Mouse (Mus musculus) embryonic facial prominence, embryonic 13.5 days (tissue): ENCODE results near the gene Rab3gap1. TPM values are rescaled to one million over a fixed set of nuclear protein-coding genes. Genes with fewer than 3 reads are reported as not detected.
"Not testable (repeated sequence)": the region's sequence is repeated elsewhere in the genome, so short reads cannot be mapped to it uniquely, and the experiment has no call there.

Source experiments
- ATAC-seq: fragments of 200-750 bp; cut with Nextera tagmentation; 2 replicates; pipeline ENCODE4 v1.8.0; 2017; ENCODE audit warnings: low read depth; ENCODE audit not compliant: insufficient number of reproducible peaks, insufficient read depth, low FRiP score, low TSS enrichment
- H3K27ac ChIP-seq: fragments of 300-500 bp; sonication (generic); 2 replicates; pipeline ENCODE4 v1.5.1; 2015; ENCODE audit warnings: moderate library complexity, mild to moderate bottlenecking, inconsistent platforms
- H3K27me3 ChIP-seq: fragments of 300-500 bp; sonication (generic); 2 replicates; pipeline ENCODE4 v1.6.1; 2015; ENCODE audit warnings: mild to moderate bottlenecking, inconsistent platforms
- H3K36me3 ChIP-seq: fragments of 300-500 bp; sonication (generic); 2 replicates; pipeline ENCODE4 v1.6.1; 2015; ENCODE audit warnings: mild to moderate bottlenecking, inconsistent platforms
- H3K4me1 ChIP-seq: fragments of 300-500 bp; sonication (generic); 2 replicates; pipeline ENCODE4 v1.6.1; 2015; ENCODE audit warnings: inconsistent platforms
- H3K4me2 ChIP-seq: fragments of 300-500 bp; sonication (generic); 2 replicates; pipeline ENCODE4 v1.6.1; 2015; ENCODE audit warnings: moderate library complexity, mild to moderate bottlenecking, inconsistent platforms
- H3K4me3 ChIP-seq: fragments of 300-500 bp; sonication (generic); 2 replicates; pipeline ENCODE4 v1.5.1; 2015; ENCODE audit warnings: mild to moderate bottlenecking, inconsistent platforms
- H3K9ac ChIP-seq: fragments of 300-500 bp; sonication (generic); 2 replicates; pipeline ENCODE4 v1.6.1; 2015; ENCODE audit warnings: mild to moderate bottlenecking, inconsistent platforms
- H3K9me3 ChIP-seq: fragments of 300-500 bp; sonication (generic); 2 replicates; pipeline ENCODE4 v1.6.1; 2016; ENCODE audit warnings: inconsistent platforms
- WGBS: fragments of 180-500 bp; shearing (Covaris S2); methylation state at CpG from one replicate; pipeline ENCODE4 v1.1.7; 2015; ENCODE audit warnings: mixed read lengths; 5-methylcytosine and 5-hydroxymethylcytosine counted together
- polyA plus RNA-seq: library from polyadenylated mRNA; unstranded; fragments of >200 nt; fragmentation: Nextera tagmentation; extraction: Ambion mirVana; gene quantifications from 2 replicates; pipeline ENCODE4 v1.2.1, GENCODE M21; 2015

Gene Rab3gap1
- polyA plus RNA-seq, 1 experiment from 2014 or later: 24.7 TPM

- Histone ChIP-seq H3K36me3 (peaks cover 80% of the 10 kb centered on the region), H3K4me2 (no peak overlapping the region), H3K27me3 (no peaks in the 10 kb centered on the region), H3K4me1 (0 out of 2 replicates have a peak, but pooled peaks cover 3% of the 10 kb centered on the region), H3K27ac (no peak overlapping the region), H3K9ac (no peak overlapping the region), H3K9me3 (peaks cover 4% of the 10 kb centered on the region; the same call in 1 of the 2 replicates), H3K4me3 (no peak overlapping the region)
- ATAC-seq: no peak
- 93% methylated on average over 5 of the region's 5 CpGs for WGBS
These were observed 65.7 kb downstream of the Rab3gap1 start for GRCm38 (mm10) chr1:127934322-127934721.

- WGBS: 65% methylated on average over 8 of the region's 8 CpGs
- H3K27ac ChIP-seq: no peak overlapping the region; the same call in 1 of the 2 replicates
- no peak overlapping the region for H3K9ac ChIP-seq
- peaks cover 4% of the 10 kb centered on the region; the same call in 1 of the 2 replicates for H3K9me3 ChIP-seq
- H3K4me2 ChIP-seq: no peak overlapping the region
- ATAC-seq: no peak
- H3K4me1 ChIP-seq: 0 out of 2 replicates have a peak, but pooled peaks cover 3% of the 10 kb centered on the region
- H3K36me3 ChIP-seq: peaks cover 85% of the 10 kb centered on the region
- no peaks in the 10 kb centered on the region for H3K27me3 ChIP-seq
- no peak overlapping the region for H3K4me3 ChIP-seq
These were observed 68.7 kb downstream of the Rab3gap1 start for GRCm38 (mm10) chr1:127937277-127937676.

GRCm38 (mm10) chr1:127942231-127942630, 73.7 kb downstream of the Rab3gap1 start:
- Histone ChIP-seq H3K9ac (no peak overlapping the region), H3K4me1 (0 out of 2 replicates have a peak, but pooled peaks cover 3% of the 10 kb centered on the region), H3K4me3 (no peak overlapping the region), H3K27ac (no peak overlapping the region), H3K36me3 (peaks cover 85% of the 10 kb centered on the region), H3K4me2 (no peak overlapping the region), H3K27me3 (no peaks in the 10 kb centered on the region), H3K9me3 (peaks cover 4% of the 10 kb centered on the region; the same call in 1 of the 2 replicates)
- ATAC-seq: no peak
- WGBS: 95% methylated on average over 10 of the region's 10 CpGs

- Histone ChIP-seq H3K9me3 (peaks cover 8% of the 10 kb centered on the region; the same call in 1 of the 2 replicates), H3K4me1 (no peaks in the 10 kb centered on the region), H3K27me3 (no peaks in the 10 kb centered on the region), H3K9ac (no peak overlapping the region), H3K4me2 (no peak overlapping the region), H3K36me3 (peaks cover 72% of the 10 kb centered on the region), H3K27ac (no peak overlapping the region), H3K4me3 (no peak overlapping the region)
- ATAC-seq: no peak
- WGBS: 89% methylated on average over 6 of the region's 6 CpGs
These were observed 74.9 kb downstream of the Rab3gap1 start for GRCm38 (mm10) chr1:127943516-127943915.

GRCm38 (mm10) chr1:127945696-127946575, 77.4 kb downstream of the Rab3gap1 start:
- WGBS: 85% methylated on average over 3 of the region's 3 CpGs
- Histone ChIP-seq H3K4me2 (no peak overlapping the region), H3K27me3 (no peaks in the 10 kb centered on the region), H3K27ac (no peak overlapping the region), H3K9ac (no peak overlapping the region), H3K36me3 (peaks cover 48% of the 10 kb centered on the region), H3K9me3 (0 out of 2 replicates have a peak, but pooled peaks cover 4% of the 10 kb centered on the region), H3K4me1 (no peaks in the 10 kb centered on the region), H3K4me3 (no peak overlapping the region)
- no peak for ATAC-seq

GRCm38 (mm10) chr1:127946615-127947249, 78.2 kb downstream of the Rab3gap1 start:
- no peak for ATAC-seq

GRCm38 (mm10) chr1:127948748-127949147, 80.2 kb downstream of the Rab3gap1 start:
- Histone ChIP-seq H3K36me3 (peaks cover 35% of the 10 kb centered on the region), H3K9me3 (0 out of 2 replicates have a peak, but pooled peaks cover 4% of the 10 kb centered on the region), H3K9ac (no peak overlapping the region), H3K27me3 (no peaks in the 10 kb centered on the region), H3K4me1 (no peaks in the 10 kb centered on the region), H3K4me2 (no peak overlapping the region), H3K4me3 (no peak overlapping the region), H3K27ac (no peak overlapping the region)
- no peak for ATAC-seq
- 86% methylated on average over 5 of the region's 5 CpGs for WGBS

More at GRCm38 (mm10) chr1:127946615-127947249, 78.2 kb downstream of the Rab3gap1 start:
- no peak overlapping the region for H3K4me2 ChIP-seq
- H3K4me1 ChIP-seq: no peaks in the 10 kb centered on the region
- peaks cover 43% of the 10 kb centered on the region for H3K36me3 ChIP-seq
- no peaks in the 10 kb centered on the region for H3K27me3 ChIP-seq
- WGBS: 83% methylated on average over 5 of the region's 5 CpGs
- no peak overlapping the region for H3K27ac ChIP-seq
- H3K4me3 ChIP-seq: no peak overlapping the region
- H3K9ac ChIP-seq: no peak overlapping the region
- H3K9me3 ChIP-seq: 0 out of 2 replicates have a peak, but pooled peaks cover 4% of the 10 kb centered on the region

GRCm38 (mm10) chr1:127952276-127952675, 83.7 kb downstream of the Rab3gap1 start:
- no peaks in the 10 kb centered on the region for H3K27me3 ChIP-seq
- H3K9me3 ChIP-seq: 0 out of 2 replicates have a peak, but pooled peaks cover 4% of the 10 kb centered on the region
- no peak overlapping the region for H3K9ac ChIP-seq
- H3K4me3 ChIP-seq: no peak overlapping the region
- no peak overlapping the region for H3K27ac ChIP-seq
- no peaks in the 10 kb centered on the region for H3K4me1 ChIP-seq
- no peak for ATAC-seq
- H3K36me3 ChIP-seq: peaks cover 19% of the 10 kb centered on the region; the same call in 1 of the 2 replicates
- no peak overlapping the region for H3K4me2 ChIP-seq
- WGBS: 89% methylated on average over 4 of the region's 4 CpGs

GRCm38 (mm10) chr1:127954198-127954597, 85.6 kb downstream of the Rab3gap1 start:
- H3K9ac ChIP-seq, H3K4me3 ChIP-seq, H3K27ac ChIP-seq, H3K27me3 ChIP-seq, ATAC-seq, H3K9me3 ChIP-seq, H3K4me1 ChIP-seq, H3K4me2 ChIP-seq: not testable (repeated sequence)
- WGBS: 68% methylated on average over 4 of the region's 4 CpGs
- H3K36me3 ChIP-seq: peaks cover 19% of the 10 kb centered on the region; the same call in 1 of the 2 replicates

- ATAC-seq: no peak
- H3K4me2 ChIP-seq: no peak overlapping the region
- peaks cover 23% of the 10 kb centered on the region; the same call in 1 of the 2 replicates for H3K36me3 ChIP-seq
- no peaks in the 10 kb centered on the region for H3K9me3 ChIP-seq
- no peaks in the 10 kb centered on the region for H3K27me3 ChIP-seq
- H3K27ac ChIP-seq: no peak overlapping the region
- no peak overlapping the region for H3K9ac ChIP-seq
- 44% methylated on average over 4 of the region's 4 CpGs for WGBS
- H3K4me3 ChIP-seq: no peak overlapping the region
- peaks cover 8% of the 10 kb centered on the region; the same call in 1 of the 2 replicates for H3K4me1 ChIP-seq
These were observed 86.2 kb downstream of the Rab3gap1 start for GRCm38 (mm10) chr1:127954800-127955199.

GRCm38 (mm10) chr1:127956524-127956923, 88.0 kb downstream of the Rab3gap1 start:
- H3K4me3 ChIP-seq: no peak overlapping the region
- no peak overlapping the region for H3K27ac ChIP-seq
- no peaks in the 10 kb centered on the region for H3K27me3 ChIP-seq
- H3K9me3 ChIP-seq: no peaks in the 10 kb centered on the region
- 95% methylated on average over 1 of the region's 1 CpGs for WGBS
- H3K36me3 ChIP-seq: peaks cover 24% of the 10 kb centered on the region; the same call in 1 of the 2 replicates
- H3K4me2 ChIP-seq: no peak overlapping the region
- peaks cover 8% of the 10 kb centered on the region; the same call in 1 of the 2 replicates for H3K4me1 ChIP-seq
- H3K9ac ChIP-seq: no peak overlapping the region
- ATAC-seq: no peak
